Mouse (Mus musculus): ENCODE data around the gene Rps6ka2. TPM values are rescaled to one million over a fixed set of nuclear protein-coding genes. Genes with fewer than 3 reads are reported as not detected.

Rps6ka2 gene
- polyA plus RNA-seq, 1 experiment: 15.6 TPM

DNA sequence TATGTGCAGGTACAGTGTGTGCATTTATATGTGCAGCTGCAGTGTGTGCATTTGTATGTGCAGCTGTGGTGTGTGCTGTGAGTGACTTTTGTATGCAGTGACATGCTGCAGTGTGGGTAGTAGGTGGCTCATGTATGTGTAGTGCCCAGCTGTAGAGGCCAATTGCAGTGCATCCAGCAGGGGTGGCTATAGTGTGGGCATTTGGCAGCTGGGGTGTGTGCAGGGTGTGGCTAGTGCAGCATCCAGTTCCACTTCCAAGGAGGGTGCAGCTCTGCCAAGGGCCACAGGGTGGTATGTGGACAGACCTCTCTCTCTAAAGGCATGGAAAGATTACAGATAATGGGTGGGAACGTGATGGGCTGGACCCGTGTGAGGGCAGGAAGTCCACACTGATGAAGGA is 43.3 kb downstream of the Rps6ka2 start:
- Histone ChIP-seq H3K27ac (ENCODE audit: control insufficient read depth, insufficient read depth, low read depth, low read length) (no peak overlapping the region), H3K27me3 (ENCODE audit: control insufficient read depth, insufficient read depth, low read length) (no peaks in the 10 kb centered on the region), H3K4me3 (ENCODE audit: control insufficient read depth, low read depth, low read length) (no peak overlapping the region), H3K4me1 (ENCODE audit: control insufficient read depth, insufficient read depth, low read length) (no peaks in the 10 kb centered on the region; the same call in 1 of the 2 replicates), H3K36me3 (ENCODE audit: control insufficient read depth, insufficient read depth, low read length) (no peaks in the 10 kb centered on the region)
- TF ChIP-seq POLR2A (IDR thresholded peaks at IDR 0.05; ENCODE audit: control insufficient read depth, low read depth, low read length) (no peak), CTCF (IDR thresholded peaks at IDR 0.05; ENCODE audit: control insufficient read depth, insufficient read depth, insufficient replicate concordance, low read depth, low read length) (no peak)

- no peak overlapping the region for H3K27ac ChIP-seq (ENCODE audit: control insufficient read depth, insufficient read depth, low read depth, low read length)
- H3K27me3 ChIP-seq (ENCODE audit: control insufficient read depth, insufficient read depth, low read length): no peaks in the 10 kb centered on the region
- TF ChIP-seq CTCF (IDR thresholded peaks at IDR 0.05; ENCODE audit: control insufficient read depth, insufficient read depth, insufficient replicate concordance, low read depth, low read length): no peak
- TF ChIP-seq POLR2A (IDR thresholded peaks at IDR 0.05; ENCODE audit: control insufficient read depth, low read depth, low read length): no peak
- no peak overlapping the region for H3K4me3 ChIP-seq (ENCODE audit: control insufficient read depth, low read depth, low read length)
- H3K36me3 ChIP-seq (ENCODE audit: control insufficient read depth, insufficient read depth, low read length): no peaks in the 10 kb centered on the region
- no peaks in the 10 kb centered on the region; the same call in 1 of the 2 replicates for H3K4me1 ChIP-seq (ENCODE audit: control insufficient read depth, insufficient read depth, low read length)
Measured at GRCm38 (mm10) chr17:7214061-7214460, 44.1 kb downstream of the Rps6ka2 start.

DNA sequence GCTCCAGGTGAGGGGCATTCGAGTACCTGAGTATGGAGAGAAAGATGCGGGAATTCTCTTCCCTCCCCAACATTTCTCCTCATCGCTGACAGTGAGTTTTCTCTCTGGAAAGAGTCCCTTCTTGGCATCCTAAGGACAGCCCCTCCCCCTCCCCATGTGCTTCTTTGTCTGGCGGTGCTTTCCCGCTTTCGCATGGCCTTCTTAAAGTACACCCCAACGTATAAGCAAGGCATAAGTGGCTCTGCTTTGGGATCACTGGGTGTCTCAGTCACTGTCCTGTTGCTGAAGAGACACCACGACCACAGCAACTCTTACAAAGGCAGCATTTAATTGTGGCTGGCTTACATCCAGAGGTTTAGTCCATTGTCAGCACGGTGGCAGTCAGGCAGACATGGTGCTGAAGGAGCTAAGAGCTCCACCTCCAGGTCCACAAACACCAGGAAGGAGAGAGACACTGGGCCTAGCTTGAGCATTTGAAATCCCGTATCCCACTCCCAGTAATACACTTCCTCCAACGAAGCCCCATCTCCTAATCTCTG is 47.9 kb downstream of the Rps6ka2 start:
- no peaks in the 10 kb centered on the region for H3K27me3 ChIP-seq (ENCODE audit: control insufficient read depth, insufficient read depth, low read length)
- peaks cover 3% of the 10 kb centered on the region; the same call in 1 of the 2 replicates for H3K4me1 ChIP-seq (ENCODE audit: control insufficient read depth, insufficient read depth, low read length)
- H3K27ac ChIP-seq (ENCODE audit: control insufficient read depth, insufficient read depth, low read depth, low read length): no peak overlapping the region
- H3K36me3 ChIP-seq (ENCODE audit: control insufficient read depth, insufficient read depth, low read length): no peaks in the 10 kb centered on the region
- TF ChIP-seq CTCF (IDR thresholded peaks at IDR 0.05; ENCODE audit: control insufficient read depth, insufficient read depth, insufficient replicate concordance, low read depth, low read length) (no peak), POLR2A (IDR thresholded peaks at IDR 0.05; ENCODE audit: control insufficient read depth, low read depth, low read length) (no peak)
- no peak overlapping the region for H3K4me3 ChIP-seq (ENCODE audit: control insufficient read depth, low read depth, low read length)

DNA sequence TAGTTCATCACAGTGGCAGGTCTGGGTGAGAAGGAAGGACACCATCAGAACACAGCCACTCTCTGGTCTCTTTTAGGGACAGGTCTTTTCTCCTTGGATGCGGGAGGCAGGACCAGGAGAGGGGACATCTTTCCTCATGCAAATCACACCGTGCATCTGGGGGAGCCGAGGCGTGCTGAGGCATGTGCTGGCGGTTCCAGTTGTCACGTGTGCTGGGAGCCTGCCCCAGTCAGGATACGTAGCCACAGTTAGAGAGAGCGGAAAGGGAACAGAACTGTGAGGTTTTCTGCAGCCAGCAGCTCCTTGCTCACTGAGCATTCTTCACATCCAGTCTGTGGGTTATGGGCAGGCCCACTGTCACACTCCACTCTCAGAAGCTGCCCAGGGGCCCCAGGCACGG is 48.5 kb downstream of the Rps6ka2 start:
- Histone ChIP-seq H3K4me1 (ENCODE audit: control insufficient read depth, insufficient read depth, low read length) (peaks cover 3% of the 10 kb centered on the region; the same call in 1 of the 2 replicates), H3K4me3 (ENCODE audit: control insufficient read depth, low read depth, low read length) (no peak overlapping the region), H3K27me3 (ENCODE audit: control insufficient read depth, insufficient read depth, low read length) (no peaks in the 10 kb centered on the region), H3K36me3 (ENCODE audit: control insufficient read depth, insufficient read depth, low read length) (no peaks in the 10 kb centered on the region), H3K27ac (ENCODE audit: control insufficient read depth, insufficient read depth, low read depth, low read length) (peak overlapping the region; percentile 20; the same call in 1 of the 2 replicates)
- TF ChIP-seq CTCF (IDR thresholded peaks at IDR 0.05; ENCODE audit: control insufficient read depth, insufficient read depth, insufficient replicate concordance, low read depth, low read length) (no peak), POLR2A (IDR thresholded peaks at IDR 0.05; ENCODE audit: control insufficient read depth, low read depth, low read length) (no peak)

DNA sequence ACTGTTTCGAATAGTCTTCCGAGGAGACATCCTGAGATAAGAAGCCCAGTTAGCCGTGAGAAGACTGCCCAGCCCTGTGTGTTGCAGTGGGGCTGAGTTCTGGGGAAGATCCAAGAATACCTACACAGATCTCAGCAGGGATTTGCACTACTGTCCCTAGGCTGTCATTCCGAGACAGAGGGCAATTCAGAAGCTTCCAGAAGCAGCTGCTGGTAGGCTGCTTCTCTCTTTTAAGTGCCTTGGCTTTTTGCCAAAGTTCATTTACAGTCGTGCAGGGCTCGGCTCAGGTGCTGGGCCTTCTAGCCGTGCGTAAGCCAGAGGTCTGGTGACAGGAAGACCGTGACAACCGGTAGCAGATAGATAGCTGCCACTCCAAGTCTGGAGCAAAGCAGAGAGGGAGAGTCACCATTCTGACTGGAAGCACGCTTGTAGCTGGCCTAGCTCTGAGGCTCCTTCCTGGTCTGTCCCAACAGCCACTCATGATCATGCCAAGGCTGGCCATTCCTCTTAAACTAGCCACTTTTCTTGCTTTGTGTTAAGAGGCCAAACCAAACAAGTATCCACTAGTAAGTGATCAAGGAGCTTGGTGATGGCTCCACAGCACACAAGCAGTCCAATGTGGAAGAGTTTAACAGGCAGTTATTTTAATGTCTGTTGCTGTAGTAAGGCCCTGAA is 49.3 kb downstream of the Rps6ka2 start:
- H3K4me3 ChIP-seq (ENCODE audit: control insufficient read depth, low read depth, low read length): no peak overlapping the region
- peaks cover 3% of the 10 kb centered on the region; the same call in 1 of the 2 replicates for H3K4me1 ChIP-seq (ENCODE audit: control insufficient read depth, insufficient read depth, low read length)
- H3K27me3 ChIP-seq (ENCODE audit: control insufficient read depth, insufficient read depth, low read length): no peaks in the 10 kb centered on the region
- H3K36me3 ChIP-seq (ENCODE audit: control insufficient read depth, insufficient read depth, low read length): no peaks in the 10 kb centered on the region
- no peak for TF ChIP-seq CTCF (IDR thresholded peaks at IDR 0.05; ENCODE audit: control insufficient read depth, insufficient read depth, insufficient replicate concordance, low read depth, low read length)
- TF ChIP-seq POLR2A (IDR thresholded peaks at IDR 0.05; ENCODE audit: control insufficient read depth, low read depth, low read length): no peak
- no peak overlapping the region for H3K27ac ChIP-seq (ENCODE audit: control insufficient read depth, insufficient read depth, low read depth, low read length)

DNA sequence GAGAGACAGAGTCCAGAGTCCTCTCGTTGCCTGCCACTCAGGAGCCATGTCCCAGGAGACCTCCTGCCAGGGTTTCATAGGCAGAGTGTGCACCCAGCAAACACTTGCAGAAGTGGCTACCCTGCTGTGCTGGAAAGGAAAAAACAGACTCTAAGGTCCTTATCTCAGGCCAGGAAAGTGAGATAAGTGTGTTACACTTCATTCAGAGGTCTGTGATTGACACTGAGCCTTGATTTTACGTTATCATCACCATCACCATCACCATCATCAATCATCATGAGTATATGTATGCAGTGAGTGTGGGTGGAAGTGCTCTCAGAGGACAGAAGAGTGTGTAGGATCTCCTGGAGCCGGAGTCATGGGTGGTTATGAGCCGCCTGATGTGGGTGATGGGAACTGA is 51.4 kb downstream of the Rps6ka2 start:
- H3K4me1 ChIP-seq (ENCODE audit: control insufficient read depth, insufficient read depth, low read length): peaks cover 3% of the 10 kb centered on the region; the same call in 1 of the 2 replicates
- H3K36me3 ChIP-seq (ENCODE audit: control insufficient read depth, insufficient read depth, low read length): no peaks in the 10 kb centered on the region
- H3K4me3 ChIP-seq (ENCODE audit: control insufficient read depth, low read depth, low read length): no peak overlapping the region
- TF ChIP-seq CTCF (IDR thresholded peaks at IDR 0.05; ENCODE audit: control insufficient read depth, insufficient read depth, insufficient replicate concordance, low read depth, low read length): no peak
- TF ChIP-seq POLR2A (IDR thresholded peaks at IDR 0.05; ENCODE audit: control insufficient read depth, low read depth, low read length): no peak
- H3K27ac ChIP-seq (ENCODE audit: control insufficient read depth, insufficient read depth, low read depth, low read length): no peak overlapping the region
- H3K27me3 ChIP-seq (ENCODE audit: control insufficient read depth, insufficient read depth, low read length): no peaks in the 10 kb centered on the region

DNA sequence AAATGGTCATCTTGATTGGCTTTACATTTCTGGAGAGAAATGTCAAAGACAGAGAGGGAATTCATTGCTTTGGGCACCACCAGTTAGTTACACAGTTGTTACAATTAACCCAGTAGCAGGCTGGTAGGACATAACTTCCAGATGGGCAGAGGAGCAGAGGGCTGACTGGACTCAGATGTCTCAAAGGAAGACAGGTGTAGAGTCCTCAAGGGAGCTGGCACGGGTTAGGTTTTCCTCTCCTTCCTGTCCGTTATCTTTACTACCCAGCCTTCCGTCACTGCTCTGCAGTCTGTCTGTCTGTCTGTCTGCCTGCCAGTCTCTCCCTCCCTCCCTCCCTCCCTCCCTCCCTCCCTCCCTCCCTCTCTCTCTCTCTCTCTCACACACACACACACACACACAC is 52.3 kb downstream of the Rps6ka2 start:
- no peak overlapping the region for H3K4me3 ChIP-seq (ENCODE audit: control insufficient read depth, low read depth, low read length)
- peaks cover 3% of the 10 kb centered on the region; the same call in 1 of the 2 replicates for H3K4me1 ChIP-seq (ENCODE audit: control insufficient read depth, insufficient read depth, low read length)
- no peaks in the 10 kb centered on the region for H3K27me3 ChIP-seq (ENCODE audit: control insufficient read depth, insufficient read depth, low read length)
- H3K36me3 ChIP-seq (ENCODE audit: control insufficient read depth, insufficient read depth, low read length): no peaks in the 10 kb centered on the region
- H3K27ac ChIP-seq (ENCODE audit: control insufficient read depth, insufficient read depth, low read depth, low read length): no peak overlapping the region
- TF ChIP-seq CTCF (IDR thresholded peaks at IDR 0.05; ENCODE audit: control insufficient read depth, insufficient read depth, insufficient replicate concordance, low read depth, low read length): no peak

Measured in testis, adult 2 months (tissue).